Mouse (Mus musculus) erythroblast, embryonic 14.5 days (primary cell): ENCODE measurements around the gene Tmem14c.

Source experiments
- GATA1 ChIP-seq: IDR thresholded peaks from 2 replicates; pipeline ENCODE4 v1.6.1; 2012; ENCODE audit warnings: low read length, inconsistent platforms, mixed read lengths
- TAL1 ChIP-seq: IDR thresholded peaks from 3 replicates; pipeline ENCODE4 v1.6.1; 2012; ENCODE audit warnings: low read length, inconsistent platforms, mixed read lengths

- TF ChIP-seq TAL1, result no peak
- TF ChIP-seq GATA1, result no peak
Measured at GRCm38 (mm10) chr13:40971831-40972230, 44.3 kb upstream of the Tmem14c start.
